Mouse (Mus musculus): ENCODE measurements around the gene Papss2. TPM values are rescaled to one million over a fixed set of nuclear protein-coding genes. Genes with fewer than 3 reads are reported as not detected.
"Not testable (repeated sequence)": the region's sequence is repeated elsewhere in the genome, so short reads cannot be mapped to it uniquely, and the experiment has no call there.

The Papss2 gene
- polyA plus RNA-seq, 1 experiment from 2014 or later: 1.8 TPM

DNA sequence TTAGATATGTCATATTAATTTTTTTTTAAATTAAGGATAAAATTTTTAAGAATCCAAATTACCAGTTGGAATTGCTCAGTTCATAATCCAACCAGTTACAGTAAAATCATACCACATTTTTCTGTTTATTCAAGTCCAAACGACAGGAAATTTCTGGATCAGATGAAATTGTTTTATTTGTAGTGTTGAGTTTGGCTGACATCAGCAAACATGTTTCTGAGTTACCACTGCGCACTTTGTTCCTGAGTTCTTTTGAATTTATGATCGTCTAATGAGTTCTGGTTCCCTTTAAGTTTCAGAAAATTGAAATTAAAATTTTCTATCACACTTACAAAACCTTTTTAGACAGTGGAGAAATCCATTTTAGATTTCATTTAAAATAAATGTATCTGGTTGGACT is 50.8 kb downstream of the Papss2 start:
- Histone ChIP-seq H3K9ac (no peak overlapping the region), H3K27ac (replicated peaks) (no peak overlapping the region), H3K4me1 (replicated peaks) (peaks cover 7% of the 10 kb centered on the region), H3K9me3 (no peaks in the 10 kb centered on the region), H3K4me2 (no peak overlapping the region), H3K36me3 (0 out of 2 replicates have a peak, but pooled peaks cover 4% of the 10 kb centered on the region), H3K27me3 (no peaks in the 10 kb centered on the region), H3K4me3 (no peak overlapping the region)
- ATAC-seq (ENCODE audit: low read depth): no peak
- 91% methylated on average over 3 of the region's 3 CpGs for WGBS

DNA sequence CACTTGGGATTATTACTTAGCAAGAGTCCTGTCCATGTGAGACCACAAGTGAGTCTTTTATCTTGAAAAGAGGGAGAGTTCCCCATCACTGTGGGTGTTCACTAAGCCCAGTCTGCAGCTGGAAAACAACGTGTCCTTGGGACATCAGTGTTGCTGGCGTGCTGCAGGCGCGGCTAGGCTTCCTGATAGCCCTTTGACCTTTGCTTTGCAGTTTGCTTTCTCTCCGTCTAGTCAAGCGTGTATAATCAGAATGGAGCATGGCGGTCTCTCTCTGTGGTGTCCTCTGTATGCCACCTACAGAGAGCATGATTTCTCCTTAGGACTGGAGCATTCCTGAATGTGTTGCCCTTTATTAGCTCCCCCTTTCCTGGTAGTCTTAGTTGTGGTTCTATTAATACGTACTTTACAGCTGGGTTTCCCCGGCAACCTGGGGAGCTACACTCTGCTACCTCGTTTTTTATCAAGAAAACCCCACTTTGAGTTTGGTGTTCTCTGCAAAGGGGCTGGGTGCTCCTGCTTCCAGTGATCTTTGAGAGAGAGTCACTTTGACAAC is 52.5 kb downstream of the Papss2 start:
- H3K9me3 ChIP-seq: no peaks in the 10 kb centered on the region
- 0 out of 2 replicates have a peak, but pooled peaks cover 4% of the 10 kb centered on the region for H3K36me3 ChIP-seq
- no peak overlapping the region for H3K9ac ChIP-seq
- H3K27me3 ChIP-seq: no peaks in the 10 kb centered on the region
- no peak overlapping the region for H3K27ac ChIP-seq (replicated peaks)
- H3K4me2 ChIP-seq: no peak overlapping the region
- H3K4me3 ChIP-seq: no peak overlapping the region
- ATAC-seq (ENCODE audit: low read depth): no peak
- 17% methylated on average over 10 of the region's 10 CpGs for WGBS
- peaks cover 7% of the 10 kb centered on the region for H3K4me1 ChIP-seq (replicated peaks)

DNA sequence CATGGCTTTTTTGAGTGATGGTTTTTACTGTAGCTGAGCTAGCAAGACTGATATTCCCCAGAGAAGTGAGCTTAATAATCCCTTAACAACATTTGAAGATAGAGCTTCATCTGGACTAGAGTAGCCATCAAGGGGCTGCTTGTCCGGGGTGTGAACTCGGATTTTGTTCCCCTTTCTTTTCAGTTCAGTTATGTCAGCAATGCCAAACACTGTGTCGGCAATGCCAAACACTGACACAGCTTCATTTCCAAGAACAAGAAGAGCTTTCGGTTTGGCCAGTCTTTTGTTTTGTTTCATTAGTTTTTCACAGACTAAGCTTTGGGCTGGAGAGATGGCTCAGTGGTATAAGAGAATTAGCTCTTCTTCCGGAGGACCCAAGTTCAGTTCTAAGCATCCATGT is 55.5 kb downstream of the Papss2 start:
- ATAC-seq (ENCODE audit: low read depth): no peak
- no peaks in the 10 kb centered on the region for H3K27me3 ChIP-seq
- H3K36me3 ChIP-seq: no peaks in the 10 kb centered on the region
- peaks cover 7% of the 10 kb centered on the region for H3K4me1 ChIP-seq (replicated peaks)
- H3K4me3 ChIP-seq: no peak overlapping the region
- H3K9me3 ChIP-seq: no peaks in the 10 kb centered on the region
- H3K9ac ChIP-seq: no peak overlapping the region
- WGBS: 88% methylated on average over 5 of the region's 5 CpGs
- H3K27ac ChIP-seq (replicated peaks): no peak overlapping the region
- H3K4me2 ChIP-seq: no peak overlapping the region

DNA sequence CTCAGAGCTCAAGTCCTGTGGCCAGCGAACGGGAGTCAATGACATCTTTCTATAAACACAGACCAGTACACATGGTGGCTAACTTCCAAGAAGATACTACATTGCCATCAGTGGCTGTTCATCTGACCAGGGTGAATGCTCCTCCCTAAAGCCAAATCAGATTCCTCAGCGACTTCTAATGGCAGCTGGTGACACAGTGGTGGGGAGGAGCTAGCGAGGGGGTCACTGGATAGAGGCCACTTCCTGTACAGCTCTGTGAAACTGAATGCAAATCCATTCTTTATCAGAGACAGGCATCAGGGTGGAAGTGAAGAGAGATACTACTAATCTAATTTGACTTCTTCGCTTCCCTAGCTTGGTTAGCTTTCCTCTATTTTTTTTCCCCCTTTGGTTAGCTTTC is 57.5 kb downstream of the Papss2 start:
- WGBS: 88% methylated on average over 5 of the region's 5 CpGs
- no peaks in the 10 kb centered on the region for H3K27me3 ChIP-seq
- H3K9me3 ChIP-seq: no peaks in the 10 kb centered on the region
- no peak overlapping the region for H3K27ac ChIP-seq (replicated peaks)
- H3K36me3 ChIP-seq: no peaks in the 10 kb centered on the region
- no peak overlapping the region for H3K4me3 ChIP-seq
- H3K9ac ChIP-seq: no peak overlapping the region
- peaks cover 3% of the 10 kb centered on the region for H3K4me1 ChIP-seq (replicated peaks)
- no peak overlapping the region for H3K4me2 ChIP-seq
- no peak for ATAC-seq (ENCODE audit: low read depth)

DNA sequence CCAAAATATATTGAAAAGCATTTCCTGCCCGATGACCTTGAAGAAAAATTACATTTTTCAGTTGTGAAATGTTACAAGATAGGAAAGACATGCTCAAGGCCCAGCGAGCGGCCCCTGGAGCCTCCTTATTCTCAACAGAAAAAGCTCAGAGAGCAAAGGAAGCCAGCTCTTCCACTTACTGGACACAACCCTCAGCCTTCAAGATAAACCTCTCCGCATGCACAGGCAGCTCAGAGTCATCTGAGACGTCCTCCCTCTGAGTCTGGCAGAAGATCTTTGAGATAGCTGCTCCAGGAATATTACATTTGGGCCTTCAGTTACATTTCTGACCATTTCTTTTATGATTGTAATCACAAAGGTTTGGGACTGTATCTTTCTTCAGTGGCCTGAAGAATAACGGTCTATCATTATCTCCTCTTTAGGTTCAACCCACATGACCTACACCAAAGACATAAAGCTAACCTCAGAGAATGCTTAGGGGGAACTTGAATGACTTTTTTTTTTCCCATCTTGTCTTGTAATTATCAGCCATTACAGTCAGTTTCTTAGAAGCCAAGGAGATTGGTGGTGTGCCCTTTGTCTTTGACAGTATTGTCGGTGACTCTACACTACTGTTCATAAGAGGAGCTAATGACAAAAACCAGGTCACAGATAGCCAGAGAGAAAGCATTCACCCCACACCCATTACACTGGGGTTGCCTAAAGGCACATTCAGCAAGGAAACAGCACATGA is 58.2 kb downstream of the Papss2 start:
- Histone ChIP-seq H3K9ac (no peak overlapping the region), H3K9me3 (no peaks in the 10 kb centered on the region), H3K36me3 (no peaks in the 10 kb centered on the region), H3K4me2 (no peak overlapping the region), H3K4me3 (no peak overlapping the region), H3K27ac (replicated peaks) (no peak overlapping the region), H3K27me3 (no peaks in the 10 kb centered on the region), H3K4me1 (replicated peaks) (no peaks in the 10 kb centered on the region)
- 88% methylated on average over 7 of the region's 7 CpGs for WGBS
- ATAC-seq (ENCODE audit: low read depth): no peak

DNA sequence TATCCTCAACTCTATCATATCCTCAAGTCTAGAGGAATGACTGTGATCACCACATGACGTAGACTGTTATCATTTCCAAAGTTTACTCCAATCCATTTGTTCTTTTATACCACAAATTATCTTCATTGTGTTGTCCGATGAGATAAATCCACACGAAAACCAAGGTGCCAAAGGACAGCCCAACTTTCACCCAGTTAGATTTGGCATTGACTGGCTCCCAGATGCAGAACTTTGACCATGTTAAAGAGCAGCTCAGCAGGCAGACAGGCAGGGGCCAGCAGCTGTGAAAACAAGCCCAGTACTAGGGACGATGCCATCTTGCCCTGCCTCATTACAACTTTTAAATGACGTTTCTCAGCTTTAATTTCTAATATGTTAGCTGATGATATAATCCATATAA is 63.8 kb downstream of the Papss2 start:
- 83% methylated on average over 5 of the region's 5 CpGs for WGBS
- no peak overlapping the region for H3K4me3 ChIP-seq
- no peaks in the 10 kb centered on the region for H3K4me1 ChIP-seq (replicated peaks)
- H3K9me3 ChIP-seq: no peaks in the 10 kb centered on the region
- no peak overlapping the region for H3K27ac ChIP-seq (replicated peaks)
- no peak overlapping the region for H3K9ac ChIP-seq
- H3K27me3 ChIP-seq: no peaks in the 10 kb centered on the region
- ATAC-seq (ENCODE audit: low read depth): no peak
- H3K36me3 ChIP-seq: peaks cover 18% of the 10 kb centered on the region; the same call in 1 of the 2 replicates
- H3K4me2 ChIP-seq: no peak overlapping the region

DNA sequence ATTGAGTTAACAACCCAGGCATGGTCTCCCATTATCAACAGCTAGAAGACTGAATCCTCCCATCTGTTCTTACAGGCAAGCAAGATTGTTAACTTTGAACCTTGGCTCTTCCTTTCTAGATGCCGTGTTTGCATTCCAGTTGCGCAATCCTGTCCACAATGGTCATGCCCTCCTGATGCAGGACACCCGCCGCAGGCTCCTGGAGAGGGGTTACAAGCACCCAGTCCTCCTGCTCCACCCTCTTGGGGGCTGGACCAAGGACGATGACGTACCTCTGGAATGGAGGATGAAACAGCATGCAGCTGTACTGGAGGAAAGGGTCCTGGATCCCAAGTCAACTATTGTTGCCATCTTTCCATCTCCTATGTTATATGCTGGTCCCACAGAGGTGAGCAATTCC is 67.3 kb downstream of the Papss2 start:
- ATAC-seq (ENCODE audit: low read depth): no peak
- Histone ChIP-seq H3K9ac (no peak overlapping the region), H3K27ac (replicated peaks) (no peak overlapping the region), H3K4me2 (no peak overlapping the region), H3K27me3 (no peaks in the 10 kb centered on the region), H3K4me1 (replicated peaks) (no peaks in the 10 kb centered on the region), H3K4me3 (no peak overlapping the region), H3K9me3 (no peaks in the 10 kb centered on the region), H3K36me3 (peaks cover 18% of the 10 kb centered on the region; the same call in 1 of the 2 replicates)
- WGBS: 94% methylated on average over 6 of the region's 6 CpGs

DNA sequence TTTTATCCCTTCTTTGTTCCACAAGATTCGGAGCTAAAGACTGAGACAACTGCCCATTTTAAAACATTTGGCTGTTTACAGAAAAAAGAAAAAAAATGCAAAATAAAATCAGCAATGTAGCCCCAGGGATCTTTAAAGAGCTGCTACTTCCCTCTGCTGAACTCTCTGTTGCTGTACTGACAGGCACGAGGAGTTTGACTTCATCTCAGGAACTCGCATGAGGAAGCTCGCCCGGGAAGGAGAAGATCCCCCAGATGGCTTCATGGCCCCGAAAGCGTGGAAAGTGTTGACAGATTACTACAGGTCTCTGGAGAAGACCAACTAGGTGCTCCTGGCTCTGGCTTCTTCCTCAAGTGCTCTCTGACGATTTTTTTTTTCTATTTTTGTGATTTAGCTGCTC is 69.7 kb downstream of the Papss2 start:
- WGBS: 90% methylated on average over 8 of the region's 8 CpGs
- H3K4me1 ChIP-seq (replicated peaks): no peaks in the 10 kb centered on the region
- no peaks in the 10 kb centered on the region for H3K27me3 ChIP-seq
- no peak overlapping the region for H3K27ac ChIP-seq (replicated peaks)
- peaks cover 24% of the 10 kb centered on the region for H3K36me3 ChIP-seq
- ATAC-seq (ENCODE audit: low read depth): no peak
- no peak overlapping the region for H3K9ac ChIP-seq
- no peak overlapping the region for H3K4me2 ChIP-seq
- H3K4me3 ChIP-seq: no peak overlapping the region
- H3K9me3 ChIP-seq: no peaks in the 10 kb centered on the region

DNA sequence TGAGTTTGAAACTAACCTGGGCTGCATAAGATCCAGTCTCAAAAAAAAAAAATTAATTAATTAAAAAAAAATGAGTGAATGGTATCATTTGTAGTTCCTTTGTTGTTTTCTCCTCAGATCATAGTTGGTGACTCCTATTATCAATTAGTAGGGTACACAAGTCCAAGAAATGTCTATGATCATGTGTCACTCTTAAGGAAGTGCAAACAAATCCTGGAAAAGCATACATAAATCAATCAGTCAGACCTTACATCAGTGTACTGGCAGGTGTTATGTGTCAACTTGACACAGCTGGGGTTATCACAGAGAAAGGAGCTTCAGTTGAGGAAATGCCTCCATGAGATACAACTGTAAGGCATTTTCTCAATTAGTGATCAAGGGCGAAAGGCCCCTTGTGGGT is 72.2 kb downstream of the Papss2 start:
- H3K9me3 ChIP-seq; H3K27ac ChIP-seq (replicated peaks); H3K4me1 ChIP-seq (replicated peaks); H3K9ac ChIP-seq; ATAC-seq (ENCODE audit: low read depth); H3K4me2 ChIP-seq; H3K4me3 ChIP-seq; H3K27me3 ChIP-seq: not testable (repeated sequence)
- 96% methylated on average over 1 of the region's 1 CpGs for WGBS
- H3K36me3 ChIP-seq: peaks cover 30% of the 10 kb centered on the region

DNA sequence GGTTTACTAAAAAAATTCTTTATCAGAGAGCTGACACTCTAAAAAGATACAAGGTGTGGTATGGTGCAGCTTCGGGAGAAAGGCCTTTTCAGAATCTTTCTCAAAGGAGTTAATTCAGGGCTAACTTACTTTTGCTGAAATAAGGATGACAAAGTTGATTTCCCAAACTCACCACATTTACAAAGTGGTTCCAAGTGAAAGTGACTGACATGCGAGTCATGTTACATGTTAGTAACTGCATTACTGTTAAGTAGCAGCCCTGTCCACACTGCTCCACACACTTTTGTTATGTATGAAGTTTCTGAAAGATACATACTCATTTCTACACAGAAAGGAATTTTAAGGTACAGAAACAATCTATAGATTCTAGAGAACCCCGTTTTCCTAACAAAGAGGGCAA is 80.2 kb downstream of the Papss2 start:
- Histone ChIP-seq H3K4me3 (no peak overlapping the region), H3K36me3 (peaks cover 47% of the 10 kb centered on the region), H3K4me2 (no peak overlapping the region), H3K4me1 (replicated peaks) (no peaks in the 10 kb centered on the region), H3K27ac (replicated peaks) (no peak overlapping the region), H3K27me3 (no peaks in the 10 kb centered on the region), H3K9ac (no peak overlapping the region), H3K9me3 (no peaks in the 10 kb centered on the region)
- 92% methylated on average over 3 of the region's 3 CpGs for WGBS
- ATAC-seq (ENCODE audit: low read depth): no peak

DNA sequence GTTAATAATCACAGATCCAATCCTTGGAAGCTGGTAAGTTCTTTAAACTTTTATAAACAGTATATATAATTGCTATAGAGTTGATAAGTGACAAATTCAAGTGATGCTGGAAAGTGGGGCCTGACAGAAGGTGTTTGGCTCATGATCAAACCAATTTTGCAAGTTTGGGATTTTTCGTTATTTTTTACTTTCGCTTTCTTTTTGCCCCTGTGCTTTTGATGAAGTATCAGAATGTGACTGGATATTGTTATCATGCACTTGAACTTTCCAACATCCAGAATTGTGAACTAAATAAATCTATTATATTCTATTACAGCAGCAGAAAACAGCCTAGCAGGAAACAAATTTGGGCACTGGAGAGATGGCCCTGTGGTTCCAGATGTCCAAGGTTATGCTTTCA is 85.3 kb downstream of the Papss2 start:
- Histone ChIP-seq H3K4me3 (no peak overlapping the region), H3K36me3 (peaks cover 47% of the 10 kb centered on the region), H3K9me3 (no peaks in the 10 kb centered on the region), H3K4me1 (replicated peaks) (no peaks in the 10 kb centered on the region), H3K9ac (no peak overlapping the region), H3K4me2 (no peak overlapping the region), H3K27ac (replicated peaks) (no peak overlapping the region), H3K27me3 (no peaks in the 10 kb centered on the region)
- no peak for ATAC-seq (ENCODE audit: low read depth)
- WGBS: 93% methylated on average over 2 of the region's 2 CpGs

DNA sequence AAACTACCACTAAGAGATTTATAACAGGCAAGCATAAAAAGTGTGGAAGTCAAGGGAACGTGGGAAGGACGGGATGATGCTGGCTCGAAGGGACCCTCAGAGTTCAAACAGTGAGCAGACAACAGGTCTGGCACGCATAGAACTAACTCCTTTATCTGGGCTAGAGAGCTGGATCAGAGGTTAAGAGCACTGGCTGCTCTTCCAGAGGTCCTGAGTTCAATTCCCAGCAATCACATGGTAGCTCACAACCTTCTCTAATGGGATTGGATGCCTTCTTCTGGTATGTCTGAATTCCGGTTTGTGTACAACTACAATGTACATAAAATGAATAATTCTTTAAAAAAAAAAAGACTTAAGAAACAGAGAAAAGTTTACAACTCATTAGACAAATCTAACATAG is 87.5 kb downstream of the Papss2 start:
- Histone ChIP-seq H3K4me1 (replicated peaks) (no peaks in the 10 kb centered on the region), H3K27ac (replicated peaks) (no peak overlapping the region), H3K36me3 (peaks cover 56% of the 10 kb centered on the region), H3K4me3 (no peak overlapping the region), H3K27me3 (no peaks in the 10 kb centered on the region), H3K9me3 (no peaks in the 10 kb centered on the region), H3K9ac (no peak overlapping the region), H3K4me2 (no peak overlapping the region)
- WGBS: 90% methylated on average over 5 of the region's 5 CpGs
- no peak for ATAC-seq (ENCODE audit: low read depth)

DNA sequence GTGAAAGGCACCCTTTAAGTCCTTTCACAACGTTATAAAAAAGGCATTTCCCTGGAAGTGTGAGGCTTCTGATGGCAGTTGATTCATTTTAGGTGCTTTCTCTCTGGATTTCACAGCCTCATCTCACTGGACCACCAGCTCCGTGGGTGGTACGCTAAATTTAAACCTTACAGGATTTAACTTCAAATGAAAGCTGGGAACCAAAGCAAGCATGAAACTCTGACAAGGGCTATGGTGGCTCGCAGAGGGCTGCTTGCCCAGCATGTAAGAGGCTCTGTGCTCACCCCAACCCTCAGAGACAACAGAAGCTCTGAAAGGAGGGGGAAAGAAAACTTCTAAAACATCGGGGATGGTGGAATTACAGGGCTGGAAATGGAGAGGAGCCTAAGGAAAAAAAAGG is 92.1 kb downstream of the Papss2 start:
- 84% methylated on average over 5 of the region's 5 CpGs for WGBS
- H3K36me3 ChIP-seq: peaks cover 51% of the 10 kb centered on the region
- ATAC-seq (ENCODE audit: low read depth): no peak

More for the DNA sequence above, 92.1 kb downstream of the Papss2 start:
- H3K4me2 ChIP-seq: no peak overlapping the region
- H3K4me1 ChIP-seq (replicated peaks): no peaks in the 10 kb centered on the region
- H3K9ac ChIP-seq: no peak overlapping the region
- no peak overlapping the region for H3K27ac ChIP-seq (replicated peaks)
- H3K27me3 ChIP-seq: no peaks in the 10 kb centered on the region
- no peaks in the 10 kb centered on the region for H3K9me3 ChIP-seq
- no peak overlapping the region for H3K4me3 ChIP-seq
